Mouse (Mus musculus): ENCODE data around the gene Ifi47. TPM values are rescaled to one million over a fixed set of nuclear protein-coding genes. Genes with fewer than 3 reads are reported as not detected.
A peak's percentile ranks its signal among the peaks of the same experiment; 100 is the strongest.
"Not testable (repeated sequence)": the region's sequence is repeated elsewhere in the genome, so short reads cannot be mapped to it uniquely, and the experiment has no call there.

Ifi47 gene
- 1 to 10 TPM in 1 of 2 experiments, under 1 TPM in 1; 0.77 to 1.9 TPM for total RNA-seq (2021)
- long read RNA-seq, experiment 1, partial matches to known transcripts = 0 of 2 reads
- long read RNA-seq, experiment 1, other reads (novel, unspliced or antisense) = 1 of 2 reads
- long read RNA-seq, experiment 2 = 0 reads

GRCm38 (mm10) chr11:49076001-49076757 is at the start of gene Ifi47:
TSS of gene Ifi47 (plus strand) at chr11:49076587.
- not testable (repeated sequence) for DNase-seq

DNA sequence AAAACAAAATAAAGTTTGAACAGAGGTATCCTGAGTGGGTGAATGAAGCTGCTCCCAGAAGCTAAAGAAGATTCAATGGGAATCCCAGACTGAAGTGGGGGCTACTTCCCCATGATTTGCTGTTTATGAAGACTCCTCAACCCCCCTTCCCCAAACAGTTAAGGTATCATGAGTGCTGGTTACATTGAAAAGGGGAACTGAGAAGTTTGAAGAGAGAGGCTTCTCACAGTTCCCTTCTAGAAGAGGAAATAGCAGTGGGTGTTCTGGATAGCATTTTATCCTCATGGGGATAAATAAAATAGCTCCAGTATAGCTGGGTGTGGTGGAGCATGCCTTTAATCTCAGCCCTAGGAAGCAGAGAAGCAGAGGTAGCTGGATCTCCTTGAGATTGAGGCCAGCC is 26.3 kb upstream of the Ifi47 start:
- DNase-seq = not testable (repeated sequence)

DNA sequence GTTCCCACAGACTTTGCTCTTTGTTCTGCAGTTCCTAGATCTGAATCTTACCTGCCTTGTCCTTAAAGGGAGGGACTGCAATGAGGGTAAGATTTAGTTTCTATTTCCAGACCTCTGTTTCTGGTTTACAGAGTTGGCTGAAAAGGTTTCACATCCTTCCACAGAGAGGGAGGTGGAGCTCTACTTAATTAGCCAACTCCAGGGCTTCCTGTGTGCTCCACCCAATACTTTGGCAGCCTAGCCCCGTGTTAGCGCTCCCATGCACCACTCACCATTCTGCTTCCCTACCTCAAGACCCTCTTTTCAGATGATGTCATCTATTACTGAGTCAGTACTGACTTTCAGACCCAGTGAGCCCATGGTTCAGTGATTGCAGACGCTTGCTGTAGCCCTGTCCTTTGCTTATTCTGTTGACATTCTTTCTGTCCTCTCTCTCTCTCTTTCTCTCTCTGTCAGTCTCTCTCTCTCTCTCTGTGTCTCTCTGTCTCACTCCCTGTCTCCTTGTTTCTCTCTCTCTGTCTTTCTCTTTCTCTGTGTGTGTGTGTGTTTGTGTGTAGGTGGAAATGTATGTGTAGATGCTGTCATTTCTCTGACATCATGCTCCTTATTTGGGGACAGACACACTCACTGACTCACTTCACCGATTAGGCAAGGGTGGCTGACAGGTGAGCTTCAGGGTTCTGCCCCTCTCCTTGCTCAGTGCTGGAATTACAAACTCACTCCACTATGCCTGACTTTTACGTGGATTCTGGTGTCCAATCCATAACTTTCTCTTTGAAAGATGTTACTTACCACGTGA is 25.1 kb upstream of the Ifi47 start, which contains the start of gene 9930111J21Rik2:
9930111J21Rik2 (minus strand) TSS at position 150 of the 799 bp plus-strand sequence.
- DNase-seq = not testable (repeated sequence)

GRCm38 (mm10) chr11:49051894-49052293 is 24.5 kb upstream of the Ifi47 start:
- DNase-seq = not testable (repeated sequence)

DNA sequence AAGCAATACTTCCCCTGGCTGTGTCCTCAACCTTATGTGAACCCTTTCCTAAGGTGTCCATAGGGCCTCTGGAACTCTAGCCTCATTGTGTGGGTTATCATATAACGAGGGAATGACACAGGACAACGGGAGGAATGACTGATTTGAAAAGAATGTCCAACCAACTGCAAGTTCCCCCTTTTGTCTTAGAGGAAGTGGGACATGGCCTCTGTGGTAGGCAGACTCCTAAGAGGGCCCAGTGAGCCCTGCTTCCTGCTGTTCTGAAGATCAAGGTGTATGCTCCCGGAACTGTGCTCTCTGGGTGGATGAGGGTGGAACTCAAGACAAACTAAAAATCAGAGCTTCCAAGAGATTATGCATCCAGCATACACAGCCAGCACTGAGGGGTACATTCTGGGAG is 16.3 kb upstream of the Ifi47 start:
- DNase-seq = not testable (repeated sequence)

DNA sequence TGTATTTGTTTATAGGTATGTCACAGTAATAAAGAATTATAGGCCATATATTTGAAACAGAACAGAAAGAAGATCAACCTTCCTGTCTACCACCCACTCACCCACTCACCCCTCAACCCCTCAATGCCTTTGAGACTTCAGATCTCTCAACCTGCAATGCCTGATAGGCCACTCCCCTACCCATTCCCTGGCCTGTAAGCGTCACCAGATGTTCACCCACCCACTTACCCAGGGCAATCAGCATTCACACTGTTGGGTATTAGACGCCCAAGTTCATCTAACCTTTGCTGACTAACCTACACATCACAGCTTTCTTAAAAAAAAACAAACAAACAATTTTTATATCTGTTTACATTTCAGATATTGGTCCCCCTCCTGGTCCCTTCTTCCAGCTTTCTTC is 14.5 kb upstream of the Ifi47 start:
- not testable (repeated sequence) for DNase-seq

GRCm38 (mm10) chr11:49063713-49064469 is 12.5 kb upstream of the Ifi47 start, which contains the start of gene Tgtp2:
TSS of gene Tgtp2 (minus strand) at chr11:49064206.
- DNase-seq = not testable (repeated sequence)

DNA sequence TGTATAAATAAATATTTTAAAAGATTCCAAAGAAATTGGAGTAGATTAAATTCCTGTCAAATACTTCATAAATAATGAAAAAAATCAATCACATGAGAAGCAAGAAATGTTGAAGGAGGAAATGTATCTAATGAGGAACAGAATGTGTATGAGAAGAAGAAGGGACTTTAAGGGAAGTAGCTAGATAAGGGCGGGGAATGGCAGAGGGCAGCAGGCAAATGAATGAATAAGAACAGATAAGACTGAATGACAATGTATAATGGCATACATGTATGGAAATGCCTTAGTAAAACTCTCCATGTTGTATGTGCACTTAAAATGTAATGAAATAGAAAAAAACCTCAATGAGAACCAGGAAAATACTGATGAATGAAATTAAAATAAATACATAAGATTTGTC is 8.0 kb upstream of the Ifi47 start:
- DNase-seq = no peak

- no peak for DNase-seq
These were observed 625 bp downstream of the Ifi47 start for GRCm38 (mm10) chr11:49077012-49077411.

- no peak for DNase-seq
These were observed 2.3 kb downstream of the Ifi47 start for GRCm38 (mm10) chr11:49078719-49079118.

GRCm38 (mm10) chr11:49080636-49081035 is 4.2 kb downstream of the Ifi47 start:
- no peak for DNase-seq

DNA sequence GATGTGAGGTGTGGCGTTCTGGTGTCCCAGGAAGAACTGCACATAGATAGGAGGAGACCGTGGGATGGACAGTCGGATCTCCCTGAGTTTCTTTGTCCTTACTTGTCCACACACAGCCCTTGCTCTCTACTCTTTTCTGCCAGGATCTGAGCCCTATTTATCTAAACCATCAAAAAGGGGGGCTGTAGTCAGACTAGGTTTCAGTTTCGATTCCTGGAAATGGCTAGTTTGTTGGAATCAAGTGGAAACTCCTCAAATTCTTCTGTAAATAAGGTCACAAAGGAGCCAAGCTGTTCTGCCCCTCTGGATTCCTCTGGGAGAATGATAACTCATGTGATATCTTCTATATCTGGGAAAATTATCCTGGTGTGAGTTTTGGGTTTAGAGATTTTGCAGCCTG is 5.0 kb downstream of the Ifi47 start:
- DNase-seq = no peak

DNA sequence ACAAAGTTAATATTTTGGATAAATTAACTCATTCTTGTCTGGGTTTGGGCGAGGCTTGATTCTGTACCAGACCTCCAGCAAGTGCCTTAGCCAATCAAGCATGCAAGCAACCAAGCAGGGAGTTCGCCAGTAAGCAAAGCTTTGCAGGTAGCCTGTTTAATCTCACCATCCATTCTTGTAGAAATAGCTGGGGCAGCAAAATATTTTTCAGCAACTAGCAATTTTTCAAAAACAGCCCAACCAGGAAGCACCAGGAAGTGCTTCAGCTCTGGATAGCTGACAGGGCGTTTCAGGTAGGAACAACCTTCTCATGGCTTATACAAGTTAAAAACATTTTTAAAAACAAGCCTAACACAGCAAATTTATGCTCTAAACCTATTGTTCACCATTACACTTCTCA is 5.5 kb downstream of the Ifi47 start:
- no peak for DNase-seq

DNA sequence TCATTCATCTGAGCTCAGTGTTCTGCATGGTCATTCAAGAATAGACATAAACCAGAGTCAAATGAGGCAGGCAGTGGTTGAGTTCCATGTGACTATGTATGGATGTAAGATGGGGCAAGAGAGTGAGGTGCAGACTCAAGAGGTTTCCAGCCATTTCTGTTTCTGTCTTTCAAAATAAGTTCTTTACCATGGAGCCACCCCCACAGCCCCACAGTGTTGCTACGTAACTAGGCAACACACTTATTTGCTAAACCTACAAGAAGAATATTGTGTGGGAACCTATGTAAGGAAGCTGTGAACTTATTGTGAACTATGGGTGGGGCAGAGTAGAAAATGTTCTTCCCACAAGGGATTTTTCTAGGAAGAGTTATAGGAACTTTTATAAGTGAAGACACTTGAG is 6.8 kb downstream of the Ifi47 start:
- no peak for DNase-seq

GRCm38 (mm10) chr11:49083808-49084207 is 7.4 kb downstream of the Ifi47 start:
- DNase-seq = no peak

DNA sequence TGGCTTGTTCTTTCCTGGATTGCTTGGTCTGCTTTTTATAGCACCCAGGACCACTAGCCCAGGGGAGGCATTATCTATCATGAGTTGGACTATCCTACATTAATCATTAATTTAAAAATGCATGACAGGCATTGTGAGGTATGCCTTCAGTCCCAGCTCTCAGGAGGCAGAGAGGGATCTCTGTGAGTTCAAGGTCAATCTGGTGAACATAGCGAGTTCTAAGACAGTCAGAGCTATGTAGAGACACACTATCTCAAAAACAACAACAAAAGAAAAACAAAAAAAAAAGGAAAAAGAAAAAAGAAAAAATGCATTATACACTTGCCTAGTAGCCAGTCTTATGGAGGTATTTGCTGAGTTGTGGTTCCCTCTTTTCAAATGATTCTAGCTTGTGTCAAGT is 8.0 kb downstream of the Ifi47 start:
- no peak for DNase-seq

DNA sequence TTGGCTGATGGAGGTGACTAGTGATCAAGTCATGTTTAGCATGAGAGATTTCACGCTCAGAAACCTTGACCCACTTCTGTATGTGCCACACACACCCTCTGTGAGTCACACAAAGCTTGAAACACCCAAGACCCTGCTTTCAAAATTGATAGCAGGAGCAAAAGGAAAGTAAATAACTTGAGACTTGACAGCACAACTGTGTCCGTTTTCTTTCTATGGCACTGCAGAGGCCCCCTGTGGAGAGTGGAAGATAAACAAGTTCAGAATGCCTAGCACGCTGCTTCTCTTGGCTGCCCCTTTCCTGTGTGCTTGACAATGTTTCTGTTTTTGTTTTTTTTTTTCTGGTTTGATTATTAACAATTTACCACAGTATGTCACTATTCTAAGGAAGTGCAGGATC is 8.5 kb downstream of the Ifi47 start:
- DNase-seq = no peak

GRCm38 (mm10) chr11:49086858-49087361 is 10.5 kb downstream of the Ifi47 start:
- DNase-seq = no peak

GRCm38 (mm10) chr11:49087830-49088616 is 11.6 kb downstream of the Ifi47 start:
- DNase-seq = peak; percentile 18

DNA sequence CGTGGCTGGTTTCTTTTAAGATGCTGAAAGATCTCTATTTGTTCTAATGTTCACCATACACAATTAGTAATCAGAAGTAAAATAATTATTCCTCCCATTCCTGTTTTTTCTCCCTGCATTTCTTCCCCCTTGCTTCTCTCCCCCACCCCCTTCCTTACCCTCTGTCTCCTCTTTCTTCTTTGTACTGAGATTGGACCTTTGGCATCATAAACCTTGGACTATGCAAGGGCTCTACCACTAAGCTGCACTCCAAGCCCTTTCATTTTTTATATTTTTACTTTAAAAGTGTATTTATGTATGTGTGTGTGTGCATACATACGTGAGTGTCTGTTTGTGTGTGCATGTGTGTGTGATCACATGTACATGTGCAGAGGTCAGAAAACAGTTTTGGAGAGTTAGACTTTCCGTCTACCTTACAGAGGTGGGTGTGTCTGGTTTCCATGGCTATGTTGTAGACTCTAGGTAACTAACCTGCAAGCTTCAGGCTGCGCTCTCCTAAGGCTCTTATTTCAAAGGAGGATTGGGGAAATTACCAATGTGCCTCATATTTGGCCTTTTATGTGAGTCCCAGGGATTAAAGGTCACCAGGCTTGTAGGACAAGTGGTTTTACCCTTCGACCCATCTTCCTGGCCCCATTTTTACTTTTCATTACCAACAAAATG is 12.7 kb downstream of the Ifi47 start:
- DNase-seq = no peak
